Mouse (Mus musculus) midbrain, embryonic 13.5 days (tissue): ENCODE data around the gene Nxph2. TPM values are rescaled to one million over a fixed set of nuclear protein-coding genes. Genes with fewer than 3 reads are reported as not detected.
"Not testable (repeated sequence)": the region's sequence is repeated elsewhere in the genome, so short reads cannot be mapped to it uniquely, and the experiment has no call there.

Source experiments
- ATAC-seq: fragments of 200-750 bp; cut with Nextera tagmentation; 2 replicates; pipeline ENCODE4 v1.8.0; 2017; ENCODE audit warnings: mild to moderate bottlenecking, moderate TSS enrichment, moderate library complexity
- H3K27ac ChIP-seq: fragments of 300-500 bp; sonication (generic); 2 replicates; pipeline ENCODE4 v1.5.1; 2015; ENCODE audit warnings: inconsistent platforms, mild to moderate bottlenecking, moderate library complexity
- H3K27me3 ChIP-seq: fragments of 300-500 bp; sonication (generic); 2 replicates; pipeline ENCODE4 v1.6.1; 2015; ENCODE audit warnings: mild to moderate bottlenecking, inconsistent platforms
- H3K36me3 ChIP-seq: fragments of 300-500 bp; sonication (generic); 2 replicates; pipeline ENCODE4 v1.6.1; 2015; ENCODE audit warnings: mild to moderate bottlenecking, inconsistent platforms
- H3K4me1 ChIP-seq: fragments of 300-500 bp; sonication (generic); replicated peaks from 2 replicates; pipeline ENCODE4 v1.6.1; 2015; ENCODE audit warnings: inconsistent platforms
- H3K4me2 ChIP-seq: fragments of 300-500 bp; sonication (generic); replicated peaks from 2 replicates; pipeline ENCODE4 v1.6.1; 2015; ENCODE audit warnings: moderate library complexity, mild to moderate bottlenecking, inconsistent platforms
- H3K4me3 ChIP-seq: fragments of 300-500 bp; sonication (generic); replicated peaks from 2 replicates; pipeline ENCODE4 v1.5.1; 2015; ENCODE audit warnings: mild to moderate bottlenecking, inconsistent platforms
- H3K9ac ChIP-seq: fragments of 300-500 bp; sonication (generic); replicated peaks from 2 replicates; pipeline ENCODE4 v1.6.1; 2015; ENCODE audit warnings: mild to moderate bottlenecking, inconsistent platforms
- H3K9me3 ChIP-seq: fragments of 300-500 bp; sonication (generic); 2 replicates; pipeline ENCODE4 v1.6.1; 2016; ENCODE audit warnings: mild to moderate bottlenecking, inconsistent platforms
- WGBS: fragments of 180-500 bp; shearing (Covaris S2); methylation state at CpG from one replicate; pipeline ENCODE4 v1.1.7; 2015; 5-methylcytosine and 5-hydroxymethylcytosine counted together
- polyA plus RNA-seq: library from polyadenylated mRNA; unstranded; fragments of >200 nt; fragmentation: Nextera tagmentation; extraction: Ambion mirVana; gene quantifications from 2 replicates; pipeline ENCODE4 v1.2.1, GENCODE M21; 2015

The Nxph2 gene
- 0.19 and 0.40 TPM in 2 replicates for polyA plus RNA-seq

DNA sequence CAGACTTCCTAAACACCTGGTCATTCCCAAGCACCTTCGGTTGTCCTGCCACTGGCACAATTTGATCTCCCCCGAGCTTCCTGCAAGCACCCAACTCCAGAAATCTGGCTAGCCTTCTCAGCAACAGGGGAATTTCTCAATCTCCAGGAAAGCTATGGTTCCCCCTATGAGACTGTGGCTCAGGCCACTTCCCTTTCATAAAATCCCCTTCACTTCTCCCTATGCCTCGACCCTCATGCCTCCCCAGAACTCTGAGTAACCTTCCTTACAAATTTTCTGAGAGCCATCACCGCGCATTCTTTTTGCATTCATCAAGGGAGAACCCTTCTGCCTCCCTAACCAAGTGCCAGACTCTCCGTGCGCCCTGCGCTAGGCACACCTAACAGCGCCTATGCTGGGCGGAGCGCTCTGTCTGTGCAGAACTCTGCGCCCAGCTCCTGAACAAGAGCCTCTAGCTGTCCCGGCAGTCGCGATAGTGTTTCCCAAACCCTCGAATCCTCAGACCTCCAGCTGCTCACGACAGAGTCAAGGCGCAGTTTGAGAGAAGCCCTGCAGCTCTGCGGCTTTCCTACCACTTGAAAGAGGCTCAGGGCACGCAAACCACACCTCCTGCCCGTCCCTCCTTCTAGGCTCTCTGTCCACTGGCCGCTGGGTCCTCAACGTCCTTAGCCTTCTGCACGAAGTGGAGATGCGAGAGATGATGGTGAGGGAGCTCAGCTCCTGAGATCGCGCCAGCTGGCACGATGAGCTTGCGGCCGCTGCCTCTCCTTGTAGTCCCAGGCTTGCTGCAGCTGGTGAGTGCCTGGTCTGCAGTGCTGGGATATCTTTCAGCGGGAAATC lies at the start of gene Nxph2:
Gene Nxph2, plus strand, starts transcription at position 501 of the 840 bp plus-strand sequence.
- H3K9me3 ChIP-seq: no peaks in the 10 kb centered on the region
- peaks cover 6% of the 10 kb centered on the region; the same call in 1 of the 2 replicates for H3K4me1 ChIP-seq
- WGBS: 3% methylated on average over 31 of the region's 31 CpGs
- no peaks in the 10 kb centered on the region for H3K36me3 ChIP-seq
- peak within 1 kb of the TSS; percentile 48 for H3K4me3 ChIP-seq
- peaks cover 5% of the 10 kb centered on the region; the same call in 1 of the 2 replicates for H3K27me3 ChIP-seq
- no peak within 1 kb of the TSS for H3K27ac ChIP-seq
- peak; percentile 78 for ATAC-seq
- peak within 1 kb of the TSS; percentile 79 for H3K4me2 ChIP-seq
- H3K9ac ChIP-seq: peak within 1 kb of the TSS; percentile 64

DNA sequence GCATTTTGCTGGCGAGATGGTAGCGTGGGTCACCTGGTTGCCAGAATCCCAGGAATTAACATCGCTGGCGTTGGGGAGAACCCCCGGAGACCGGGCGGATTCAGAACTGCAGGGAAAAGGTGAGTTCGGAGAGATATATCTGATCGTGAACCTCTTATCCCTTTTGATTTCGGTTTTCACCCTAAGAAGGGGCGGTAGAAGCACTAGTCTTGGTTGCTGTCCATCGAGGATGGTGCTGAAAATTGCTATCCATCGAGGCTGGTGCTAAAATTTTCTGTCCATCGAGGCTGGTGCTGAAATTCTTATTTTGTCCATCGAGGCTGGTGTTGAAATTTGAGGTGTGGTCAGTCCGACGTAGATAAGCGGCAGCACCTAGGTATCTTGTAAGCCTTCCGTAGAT lies 30.1 kb upstream of the Nxph2 start:
- not testable (repeated sequence) for H3K4me2 ChIP-seq, ATAC-seq, H3K27ac ChIP-seq, H3K9ac ChIP-seq, H3K27me3 ChIP-seq, H3K36me3 ChIP-seq, H3K4me1 ChIP-seq, H3K4me3 ChIP-seq, H3K9me3 ChIP-seq
- 59% methylated on average over 19 of the region's 19 CpGs for WGBS

DNA sequence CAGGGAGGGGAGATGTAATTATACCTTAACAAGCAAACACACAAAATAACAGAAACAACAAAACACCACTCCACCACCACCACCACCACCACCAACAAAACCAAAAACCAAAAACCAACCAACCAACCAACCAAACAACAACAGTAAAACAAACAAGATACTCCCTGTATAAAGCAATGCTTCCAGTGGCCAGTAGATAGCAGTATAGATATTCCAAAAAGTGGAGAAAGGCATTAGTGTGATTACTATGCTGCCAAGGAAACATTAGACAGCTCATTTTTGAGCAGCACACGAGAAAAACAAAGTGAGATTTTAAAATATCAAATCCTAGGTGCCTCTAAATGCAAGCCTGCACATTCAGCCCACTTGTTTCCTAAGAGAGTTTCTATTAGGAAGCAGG lies 6.2 kb upstream of the Nxph2 start:
- Histone ChIP-seq H3K36me3 (no peaks in the 10 kb centered on the region), H3K9ac (no peak overlapping the region), H3K4me1 (no peaks in the 10 kb centered on the region), H3K27me3 (no peaks in the 10 kb centered on the region), H3K4me2 (no peak overlapping the region), H3K27ac (no peak overlapping the region), H3K4me3 (no peak overlapping the region), H3K9me3 (no peaks in the 10 kb centered on the region)
- no peak for ATAC-seq
- WGBS: 2% methylated on average over 1 of the region's 1 CpGs

Other genes with a start within 250 kb of the Nxph2 start
- gene Mastl, start 165.2 kb upstream of the Nxph2 start, polyA plus RNA-seq: 3.8 and 5.3 TPM in 2 replicates
- 75.9 and 82.3 TPM in 2 replicates for gene Yme1l1, start 164.9 kb upstream of the Nxph2 start, polyA plus RNA-seq
- gene 4931423N10Rik, start 113.8 kb upstream of the Nxph2 start, polyA plus RNA-seq: 0.18 TPM in 1 of 2 replicates, not detected in the other